ENCODE assay signal across 8 mouse cellular contexts in the genomic region with DNA sequence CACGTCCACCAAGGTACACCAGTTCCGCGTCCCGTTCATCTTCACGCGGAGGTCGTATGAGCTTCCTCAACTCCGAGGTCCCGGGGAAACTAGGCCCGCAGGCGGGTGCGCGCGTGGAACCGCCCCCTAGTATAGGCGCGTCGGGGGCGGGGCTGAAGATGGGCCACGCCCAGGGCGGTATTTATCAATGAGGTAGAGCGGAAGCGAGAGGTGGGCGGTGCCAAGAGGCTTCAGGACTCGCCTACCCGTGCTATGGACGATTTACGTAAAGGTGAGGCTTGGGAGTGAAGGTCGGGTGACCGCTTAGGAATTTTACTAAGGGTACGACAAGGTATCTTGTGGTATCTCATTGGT. TPM values are rescaled to one million over a fixed set of nuclear protein-coding genes. Genes with fewer than 3 reads are reported as not detected.
A peak's percentile ranks its signal among the peaks of the same experiment; 100 is the strongest.
DNase-seq lines count a peak whose midpoint lies in the region; ATAC-seq and TF ChIP-seq lines count a peak whose summit lies in the region.
"Not testable (repeated sequence)": the region's sequence is repeated elsewhere in the genome, so short reads cannot be mapped to it uniquely, and the experiment has no call there.

No protein-coding gene starts in this region.

- not testable (repeated sequence) for H3K9me3 ChIP-seq in forebrain, embryonic 12.5 days; kidney, embryonic 14.5 days (ENCODE audit: control insufficient read depth, low read length); liver, embryonic 14.5 days (ENCODE audit: control insufficient read depth, low read length); midbrain, embryonic 13.5 days

- H3K4me3 ChIP-seq in cerebellum, adult 2 months (replicated peaks; ENCODE audit: insufficient read depth, low read depth, low read length); liver, embryonic 14.5 days (ENCODE audit: insufficient read depth in 1 of 2, low read depth in 2 of 2, low read length in 2 of 2): not testable (repeated sequence)
- peak overlapping the region; percentile 34 for H3K4me3 ChIP-seq in forebrain, embryonic 12.5 days (replicated peaks)
- peak overlapping the region; percentile 22; the same call in 1 of the 2 replicates for H3K4me3 ChIP-seq in kidney, embryonic 14.5 days (ENCODE audit: low read length)
- peak overlapping the region; percentile 35 for H3K4me3 ChIP-seq in midbrain, embryonic 13.5 days (replicated peaks)

- not testable (repeated sequence) for H3K9ac ChIP-seq in forebrain, embryonic 12.5 days; kidney, embryonic 14.5 days (ENCODE audit: low read depth, low read length); liver, embryonic 14.5 days (replicated peaks); midbrain, embryonic 13.5 days (replicated peaks)

- H3K4me1 ChIP-seq in cerebellum, adult 2 months (ENCODE audit: control insufficient read depth, insufficient read depth, low read length); forebrain, embryonic 12.5 days; kidney, embryonic 14.5 days (ENCODE audit: control insufficient read depth, insufficient read depth, low read length); liver, embryonic 14.5 days (replicated peaks; ENCODE audit: control insufficient read depth in 2 of 2, insufficient read depth in 2 of 2, low read length in 1 of 2); midbrain, embryonic 13.5 days (replicated peaks): not testable (repeated sequence)

- H3K27ac ChIP-seq in cerebellum, adult 2 months (ENCODE audit: insufficient read depth, low read length); forebrain, embryonic 12.5 days; kidney, embryonic 14.5 days (ENCODE audit: low read depth, low read length); liver, embryonic 14.5 days; midbrain, embryonic 13.5 days: not testable (repeated sequence)

- intact Hi-C loops in heart, postnatal 36 days (cut with DNase I) = not testable (repeated sequence)

- under 1% methylated on average over 20 of the region's 31 CpGs for WGBS in cerebellum, adult 2 months
- WGBS in forebrain, embryonic 12.5 days = under 1% methylated on average over 21 of the region's 31 CpGs
- 0% methylated on average over 13 of the region's 31 CpGs for WGBS in kidney, embryonic 14.5 days
- WGBS in liver, embryonic 14.5 days (ENCODE audit: insufficient replicate concordance) = 0% methylated on average over 19 of the region's 31 CpGs
- under 1% methylated on average over 16 of the region's 31 CpGs for WGBS in midbrain, embryonic 13.5 days

- not testable (repeated sequence) for TF ChIP-seq POLR2A in cerebellum, adult 2 months (IDR thresholded peaks at IDR 0.05; ENCODE audit: borderline replicate concordance, insufficient read depth, low read length)

- peak overlapping the region; percentile 46 for H3K4me2 ChIP-seq in forebrain, embryonic 12.5 days
- not testable (repeated sequence) for H3K4me2 ChIP-seq in kidney, embryonic 14.5 days (replicated peaks; ENCODE audit: low read depth, low read length)
- H3K4me2 ChIP-seq in liver, embryonic 14.5 days (ENCODE audit: low read depth) = peak overlapping the region; percentile 47
- peak overlapping the region; percentile 46 for H3K4me2 ChIP-seq in midbrain, embryonic 13.5 days (replicated peaks)

- not testable (repeated sequence) for TF ChIP-seq EP300 in liver, embryonic 14.5 days (IDR thresholded peaks at IDR 0.05; ENCODE audit: low read depth)

- not testable (repeated sequence) for H3K36me3 ChIP-seq in forebrain, embryonic 12.5 days (replicated peaks); kidney, embryonic 14.5 days (ENCODE audit: control insufficient read depth, insufficient read depth, low read length); liver, embryonic 14.5 days (replicated peaks; ENCODE audit: control insufficient read depth, insufficient read depth, low read depth); midbrain, embryonic 13.5 days

- ATAC-seq in CD4-positive, CD25-positive, alpha-beta regulatory T cell, adult 4 months = peak; percentile 99
- peak; percentile 96 for ATAC-seq in forebrain, embryonic 12.5 days (ENCODE audit: low FRiP score)
- peak; percentile 93 for ATAC-seq in kidney, embryonic 14.5 days (ENCODE audit: low FRiP score, low TSS enrichment)
- peak; percentile 95 for ATAC-seq in liver, embryonic 14.5 days (ENCODE audit: insufficient read depth)
- peak; percentile 91 for ATAC-seq in midbrain, embryonic 13.5 days

- TF ChIP-seq CTCF in cerebellum, adult 2 months (IDR thresholded peaks at IDR 0.05; ENCODE audit: borderline replicate concordance, insufficient read depth, low read depth, low read length); liver, embryonic 14.5 days (IDR thresholded peaks at IDR 0.05; ENCODE audit: low read depth): not testable (repeated sequence)

- H3K27me3 ChIP-seq in cerebellum, adult 2 months (ENCODE audit: control insufficient read depth, insufficient read depth, low read length); kidney, embryonic 14.5 days (ENCODE audit: control insufficient read depth, insufficient read depth, low read length); liver, embryonic 14.5 days (ENCODE audit: control insufficient read depth, insufficient read depth, low read length); midbrain, embryonic 13.5 days: not testable (repeated sequence)
- H3K27me3 ChIP-seq in forebrain, embryonic 12.5 days = peaks cover 10% of the 10 kb centered on the region

- peak; percentile 42 to 54 for DNase-seq in cerebellum, adult 2 months
- DNase-seq in heart, postnatal 36 days = peak; percentile 8 to 13
- DNase-seq in liver, embryonic 14.5 days (ENCODE audit: low read depth in 3 of 3, low spot score in 3 of 3) = not testable (repeated sequence)
- peak; percentile 29 to 56 for DNase-seq in spleen, postnatal 10 days (ENCODE audit: low spot score in 2 of 2)

RNA-seq across cellular contexts. Expression of a gene that starts 28.3 kb away (rescaled TPM):
- under 1 TPM in 1 of 2 experiments, not detected in 1; 0.26 TPM for polyA plus RNA-seq in CD4-positive, CD25-positive, alpha-beta regulatory T cell, adult 4 months (2017; shearing (Covaris generic))
- polyA plus RNA-seq in cerebellum, adult 2 months (2012; rRNA removed) = 5.3 and 5.7 TPM in 2 replicates
- 5.9 and 6.0 TPM in 2 replicates for polyA plus RNA-seq in forebrain, embryonic 12.5 days (2016; fragmentation: Nextera tagmentation; extraction: Ambion mirVana)
- under 1 TPM; 0.35 to 0.83 TPM for total RNA-seq in heart, postnatal 36 days (2021)
- 7.4 and 14.2 TPM in 2 replicates for polyA plus RNA-seq in kidney, embryonic 14.5 days (2014; fragmentation: Nextera tagmentation; extraction: Ambion mirVana)
- 4.3 and 4.6 TPM in 2 replicates for polyA plus RNA-seq in liver, embryonic 14.5 days (2012; rRNA removed)
- polyA plus RNA-seq in liver, embryonic 14.5 days (2014; fragmentation: Nextera tagmentation; extraction: Ambion mirVana) = 5.7 and 7.2 TPM in 2 replicates
- 5.3 and 6.0 TPM in 2 replicates for polyA plus RNA-seq in midbrain, embryonic 13.5 days (2015; fragmentation: Nextera tagmentation; extraction: Ambion mirVana)
